Mouse (Mus musculus) heart, embryonic 15.5 days (tissue): ENCODE results near the gene Npcd. TPM values are rescaled to one million over a fixed set of nuclear protein-coding genes. Genes with fewer than 3 reads are reported as not detected.

ENCODE experiments used
- polyA plus RNA-seq: library from polyadenylated mRNA; unstranded; fragments of >200 nt; fragmentation: Nextera tagmentation; extraction: Ambion mirVana; gene quantifications from 2 replicates; pipeline ENCODE4 v1.2.1, GENCODE M21; 2015

Npcd gene
- polyA plus RNA-seq, 1 experiment from 2014 or later = not detected

Other genes with a start within 250 kb of the Npcd start
- 1.3 and 1.5 TPM in 2 replicates for gene Dmc1, start 229.1 kb downstream of the Npcd start, polyA plus RNA-seq
- 0.39 and 0.81 TPM in 2 replicates for gene Fam227a, start 175.3 kb downstream of the Npcd start, polyA plus RNA-seq
- gene Cby1, start 175.0 kb downstream of the Npcd start, polyA plus RNA-seq = 51.0 and 52.5 TPM in 2 replicates
- 218 and 234 TPM in 2 replicates for gene Tomm22, start 163.4 kb downstream of the Npcd start, polyA plus RNA-seq
- 20.6 and 24.5 TPM in 2 replicates for gene Josd1, start 146.3 kb downstream of the Npcd start, polyA plus RNA-seq
- 23.7 and 30.0 TPM in 2 replicates for gene Gtpbp1, start 143.4 kb downstream of the Npcd start, polyA plus RNA-seq
- 4.7 and 6.2 TPM in 2 replicates for gene Sun2, start 91.7 kb downstream of the Npcd start, polyA plus RNA-seq
- 37.2 and 46.0 TPM in 2 replicates for gene Dnal4, start 56.4 kb downstream of the Npcd start, polyA plus RNA-seq
- gene Nptxr, start 29.5 kb downstream of the Npcd start, polyA plus RNA-seq = 1.8 and 3.6 TPM in 2 replicates
- gene Cbx6, start 451 bp upstream of the Npcd start, polyA plus RNA-seq = 52.1 and 65.7 TPM in 2 replicates
- gene Apobec3, start 57.4 kb upstream of the Npcd start, polyA plus RNA-seq = 13.8 and 36.7 TPM in 2 replicates
- gene Cbx7, start 136.9 kb upstream of the Npcd start, polyA plus RNA-seq = 0.63 and 1.9 TPM in 2 replicates
- 3.7 and 4.0 TPM in 2 replicates for gene Pdgfb, start 180.7 kb upstream of the Npcd start, polyA plus RNA-seq